Mouse (Mus musculus) central nervous system, embryonic 18 days (tissue): ENCODE measurements around the gene Olfr382. TPM values are rescaled to one million over a fixed set of nuclear protein-coding genes. Genes with fewer than 3 reads are reported as not detected.

Source experiments
- polyA plus RNA-seq: library from polyadenylated mRNA; depleted of rRNA; stranded (reverse); fragments of >200 nt; gene quantifications from 2 replicates; pipeline ENCODE4 v1.2.3, GENCODE M21; 2012; rRNA removed

Gene Olfr382
- polyA plus RNA-seq = not detected in 2 replicates

DNA sequence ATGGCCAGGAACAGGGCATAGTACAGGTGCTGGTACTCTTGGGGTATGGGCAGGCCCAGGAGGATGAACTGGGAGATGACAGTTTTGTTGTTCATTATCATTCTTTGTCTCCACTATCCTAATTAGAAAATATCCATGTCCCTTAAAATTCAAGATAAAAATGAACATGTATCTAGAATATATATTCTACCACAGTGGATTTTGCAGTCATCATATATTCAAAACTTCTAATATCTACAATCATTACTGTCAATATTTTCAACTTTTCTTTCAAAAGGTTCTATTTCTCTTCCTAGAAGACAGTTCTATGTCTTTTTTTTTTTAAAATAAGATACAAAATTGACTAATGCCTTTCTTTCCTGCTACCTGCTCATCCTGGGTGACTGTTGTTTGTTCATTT lies at the start of gene Olfr382:
Gene Olfr382, minus strand, starts transcription at position 101 of the 400 bp plus-strand sequence.

GRCm38 (mm10) chr11:73491503-73491902 lies 25.5 kb downstream of the Olfr382 start, which contains the start of gene Olfr381:
Gene Olfr381 (minus strand): TSS chr11:73491603.

Other genes starting within 250 kb of the Olfr382 start
- 0.30 and 0.37 TPM in 2 replicates for gene Trpv3, start 249.8 kb downstream of the Olfr382 start, polyA plus RNA-seq
- gene Aspa, start 187.6 kb downstream of the Olfr382 start, polyA plus RNA-seq = 2.5 and 2.6 TPM in 2 replicates
- not detected in 2 replicates for gene Gm49340, start 187.5 kb downstream of the Olfr382 start, polyA plus RNA-seq
- gene Spata22, start 187.5 kb downstream of the Olfr382 start, polyA plus RNA-seq = 0.05 TPM in 1 of 2 replicates, not detected in the other
- not detected in 2 replicates for gene Olfr20, start 166.4 kb downstream of the Olfr382 start, polyA plus RNA-seq
- gene Olfr376, start 146.0 kb downstream of the Olfr382 start, polyA plus RNA-seq = not detected in 2 replicates
- gene Olfr1, start 117.6 kb downstream of the Olfr382 start, polyA plus RNA-seq = not detected in 2 replicates
- gene Olfr378, start 88.7 kb downstream of the Olfr382 start, polyA plus RNA-seq = not detected in 2 replicates
- gene Olfr380, start 59.7 kb downstream of the Olfr382 start, polyA plus RNA-seq = not detected in 2 replicates
- not detected in 2 replicates for gene Olfr381, start 25.6 kb downstream of the Olfr382 start, polyA plus RNA-seq
- gene Olfr385, start 75.8 kb upstream of the Olfr382 start, polyA plus RNA-seq = not detected in 2 replicates
- not detected in 2 replicates for gene Olfr384, start 81.4 kb upstream of the Olfr382 start, polyA plus RNA-seq
- not detected in 2 replicates for gene Zfp735, start 171.6 kb upstream of the Olfr382 start, polyA plus RNA-seq